Mouse (Mus musculus) limb, embryonic 11.5 days (tissue): ENCODE results near the gene Tiam2. TPM values are rescaled to one million over a fixed set of nuclear protein-coding genes. Genes with fewer than 3 reads are reported as not detected.

Experiments used
- ATAC-seq: fragments of 200-750 bp; cut with Nextera tagmentation; 2 replicates; pipeline ENCODE4 v1.8.0; 2017; ENCODE audit warnings: low read depth; ENCODE audit not compliant: insufficient number of reproducible peaks, low FRiP score, low TSS enrichment
- DNase-seq: peaks from one replicate; pipeline ENCODE4 v3.0.0-alpha.2; 2015; ENCODE audit warnings: low spot score
- H3K27ac ChIP-seq: fragments of 300-500 bp; sonication (generic); replicated peaks from 2 replicates; pipeline ENCODE4 v1.5.1; 2014; ENCODE audit warnings: low read depth, mild to moderate bottlenecking, low read length
- H3K27me3 ChIP-seq: fragments of 300-500 bp; sonication (generic); 2 replicates; pipeline ENCODE4 v1.6.1; 2014; ENCODE audit warnings: mild to moderate bottlenecking, low read length, mixed read lengths; ENCODE audit not compliant: control insufficient read depth, insufficient read depth
- H3K36me3 ChIP-seq: fragments of 300-500 bp; sonication (generic); 2 replicates; pipeline ENCODE4 v1.6.1; 2014; ENCODE audit warnings: mild to moderate bottlenecking, low read length, moderate library complexity, mixed read lengths; ENCODE audit not compliant: control insufficient read depth, insufficient read depth
- H3K4me1 ChIP-seq: fragments of 300-500 bp; sonication (generic); 2 replicates; pipeline ENCODE4 v1.6.1; 2014; ENCODE audit warnings: low read length, mixed read lengths; ENCODE audit not compliant: control insufficient read depth, insufficient read depth
- H3K4me2 ChIP-seq: fragments of 300-500 bp; sonication (generic); 2 replicates; pipeline ENCODE4 v1.6.1; 2014; ENCODE audit warnings: low read depth, mild to moderate bottlenecking, moderate library complexity; ENCODE audit not compliant: severe bottlenecking
- H3K4me3 ChIP-seq: fragments of 300-500 bp; sonication (generic); 2 replicates; pipeline ENCODE4 v1.5.1; 2014; ENCODE audit warnings: low read depth, low read length
- H3K9ac ChIP-seq: fragments of 300-500 bp; sonication (generic); 2 replicates; pipeline ENCODE4 v1.6.1; 2014; ENCODE audit warnings: mild to moderate bottlenecking, low read length
- H3K9me3 ChIP-seq: fragments of 300-500 bp; sonication (generic); 2 replicates; pipeline ENCODE4 v1.6.1; 2016; ENCODE audit warnings: low read length; ENCODE audit not compliant: control insufficient read depth
- WGBS: fragments of 180-500 bp; shearing (Covaris S2); extraction: QIAGEN DNeasy Blood & Tissue Kit; methylation state at CpG from one replicate; pipeline ENCODE4 v1.1.7; 2014; 5-methylcytosine and 5-hydroxymethylcytosine counted together
- polyA plus RNA-seq: library from polyadenylated mRNA; unstranded; fragments of >200 nt; fragmentation: Nextera tagmentation; extraction: Ambion mirVana; gene quantifications from 2 replicates; pipeline ENCODE4 v1.2.1, GENCODE M21; 2014

Gene Tiam2
- polyA plus RNA-seq, 1 experiment from 2014 or later: 8.4 TPM

GRCm38 (mm10) chr17:3481576-3482575 is 155.5 kb downstream of the Tiam2 start:
- no peak for DNase-seq
- 75% methylated on average over 7 of the region's 7 CpGs for WGBS
- no peak for ATAC-seq
- Histone ChIP-seq H3K9ac (no peak overlapping the region), H3K27ac (no peak overlapping the region), H3K4me2 (no peak overlapping the region), H3K36me3 (no peaks in the 10 kb centered on the region), H3K4me3 (no peak overlapping the region), H3K27me3 (no peaks in the 10 kb centered on the region), H3K4me1 (no peaks in the 10 kb centered on the region), H3K9me3 (no peaks in the 10 kb centered on the region)

GRCm38 (mm10) chr17:3483091-3483490 is 156.7 kb downstream of the Tiam2 start:
- no peaks in the 10 kb centered on the region for H3K36me3 ChIP-seq
- no peak for ATAC-seq

GRCm38 (mm10) chr17:3485851-3486250 is 159.5 kb downstream of the Tiam2 start:
- Histone ChIP-seq H3K27ac (no peak overlapping the region), H3K4me2 (no peak overlapping the region), H3K9me3 (no peaks in the 10 kb centered on the region), H3K36me3 (no peaks in the 10 kb centered on the region), H3K4me3 (no peak overlapping the region), H3K9ac (no peak overlapping the region), H3K4me1 (no peaks in the 10 kb centered on the region), H3K27me3 (no peaks in the 10 kb centered on the region)
- WGBS: 79% methylated on average over 7 of the region's 7 CpGs
- ATAC-seq (no peak), DNase-seq (no peak)

More at GRCm38 (mm10) chr17:3483091-3483490, 156.7 kb downstream of the Tiam2 start:
- H3K4me3 ChIP-seq: no peak overlapping the region
- no peaks in the 10 kb centered on the region for H3K27me3 ChIP-seq
- H3K9ac ChIP-seq: no peak overlapping the region
- H3K27ac ChIP-seq: no peak overlapping the region
- 89% methylated on average over 8 of the region's 8 CpGs for WGBS
- DNase-seq: no peak
- no peaks in the 10 kb centered on the region for H3K4me1 ChIP-seq
- no peak overlapping the region for H3K4me2 ChIP-seq
- no peaks in the 10 kb centered on the region for H3K9me3 ChIP-seq

- no peak for ATAC-seq
- DNase-seq: no peak
- no peaks in the 10 kb centered on the region for H3K36me3 ChIP-seq
- H3K9me3 ChIP-seq: no peaks in the 10 kb centered on the region
- no peak overlapping the region for H3K4me2 ChIP-seq
- H3K4me3 ChIP-seq: no peak overlapping the region
- H3K4me1 ChIP-seq: no peaks in the 10 kb centered on the region
- H3K27ac ChIP-seq: no peak overlapping the region
- H3K9ac ChIP-seq: no peak overlapping the region
- WGBS: 92% methylated on average over 4 of the region's 4 CpGs
- no peaks in the 10 kb centered on the region for H3K27me3 ChIP-seq
Measured at GRCm38 (mm10) chr17:3487211-3487610, 160.8 kb downstream of the Tiam2 start.

DNA sequence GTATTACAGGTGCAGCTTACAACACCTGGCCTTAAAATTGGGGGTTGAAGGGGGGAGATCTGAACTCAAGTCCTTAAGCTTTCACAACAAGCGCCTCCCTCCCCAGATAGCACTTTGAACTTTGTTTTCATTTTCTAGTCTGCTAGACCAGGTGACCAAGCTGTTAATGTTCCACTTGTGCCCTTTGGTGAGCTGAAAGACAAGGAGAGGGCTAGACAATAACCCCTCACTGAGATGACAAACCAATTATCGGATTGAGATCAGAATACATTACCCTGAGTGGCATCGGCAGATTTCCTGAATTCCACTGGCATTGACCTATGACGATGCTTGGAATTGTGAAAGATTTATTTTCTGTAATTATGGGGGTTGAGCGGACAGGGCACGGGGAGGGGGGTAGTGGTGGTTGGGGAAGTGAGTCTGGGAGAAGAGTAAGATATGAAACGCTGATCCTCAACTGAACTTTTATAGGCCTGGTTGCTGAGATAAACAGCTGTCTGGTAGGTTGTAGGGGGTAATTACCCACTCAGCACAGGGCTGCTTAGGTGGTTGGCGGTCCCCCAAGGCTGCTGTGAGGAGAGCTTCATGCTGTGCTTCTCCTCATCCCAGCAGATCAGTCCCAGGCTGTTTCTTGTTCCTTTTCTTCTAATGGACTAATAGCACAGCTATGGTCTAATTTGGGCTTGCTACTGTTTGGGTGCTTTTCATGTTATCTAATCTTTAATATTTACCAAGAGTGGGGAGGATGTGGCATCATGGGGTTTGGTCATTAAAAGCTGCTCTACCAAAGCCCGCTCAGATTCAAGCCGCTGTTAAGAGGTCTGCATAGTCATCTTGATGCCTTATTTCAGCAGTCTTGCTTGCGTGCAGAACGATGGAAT is 161.6 kb downstream of the Tiam2 start:
- Histone ChIP-seq H3K9me3 (no peaks in the 10 kb centered on the region), H3K4me2 (no peak overlapping the region), H3K36me3 (no peaks in the 10 kb centered on the region), H3K4me3 (no peak overlapping the region), H3K9ac (no peak overlapping the region), H3K4me1 (no peaks in the 10 kb centered on the region), H3K27ac (no peak overlapping the region), H3K27me3 (no peaks in the 10 kb centered on the region)
- WGBS: 82% methylated on average over 12 of the region's 12 CpGs
- DNase-seq (no peak), ATAC-seq (no peak)

- Histone ChIP-seq H3K4me1 (no peaks in the 10 kb centered on the region), H3K27me3 (no peaks in the 10 kb centered on the region), H3K36me3 (no peaks in the 10 kb centered on the region), H3K27ac (no peak overlapping the region), H3K4me3 (no peak overlapping the region), H3K4me2 (no peak overlapping the region), H3K9me3 (no peaks in the 10 kb centered on the region), H3K9ac (no peak overlapping the region)
- WGBS: 85% methylated on average over 11 of the region's 11 CpGs
- DNase-seq: no peak
- ATAC-seq: no peak
Measured at GRCm38 (mm10) chr17:3490216-3490895, 164.0 kb downstream of the Tiam2 start.

- ATAC-seq: no peak
- H3K4me2 ChIP-seq: no peak overlapping the region
- no peak overlapping the region for H3K9ac ChIP-seq
- no peak overlapping the region for H3K27ac ChIP-seq
- no peaks in the 10 kb centered on the region for H3K4me1 ChIP-seq
- no peak for DNase-seq
- WGBS: 69% methylated on average over 5 of the region's 5 CpGs
- H3K9me3 ChIP-seq: no peaks in the 10 kb centered on the region
- no peaks in the 10 kb centered on the region for H3K36me3 ChIP-seq
- H3K27me3 ChIP-seq: no peaks in the 10 kb centered on the region
- no peak overlapping the region for H3K4me3 ChIP-seq
Measured at GRCm38 (mm10) chr17:3491065-3491464, 164.7 kb downstream of the Tiam2 start.

DNA sequence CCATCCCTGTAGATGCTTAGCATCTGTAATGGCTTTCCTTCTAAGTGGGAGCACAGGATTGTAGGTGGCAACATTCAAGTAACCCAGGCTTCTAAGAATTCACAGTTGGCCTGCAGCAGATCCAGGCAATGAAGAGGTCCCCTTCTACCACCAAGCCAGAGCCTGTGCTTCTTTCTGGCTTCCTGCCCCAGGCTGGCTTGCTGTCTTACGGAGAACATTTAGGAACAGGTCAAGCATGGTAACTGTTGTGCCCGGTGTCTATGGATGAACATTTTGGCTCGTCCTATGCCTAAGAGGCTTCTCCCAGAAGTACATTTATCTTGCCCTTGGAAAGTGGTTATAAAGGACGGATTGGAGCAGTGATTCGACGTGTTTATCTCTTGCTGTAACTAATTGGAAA is 165.3 kb downstream of the Tiam2 start:
- no peak for ATAC-seq
- Histone ChIP-seq H3K27ac (no peak overlapping the region), H3K4me3 (no peak overlapping the region), H3K36me3 (no peaks in the 10 kb centered on the region), H3K27me3 (no peaks in the 10 kb centered on the region), H3K4me1 (no peaks in the 10 kb centered on the region), H3K4me2 (no peak overlapping the region), H3K9ac (no peak overlapping the region), H3K9me3 (no peaks in the 10 kb centered on the region)
- DNase-seq: no peak
- 88% methylated on average over 6 of the region's 6 CpGs for WGBS
